Mouse (Mus musculus): ENCODE results near the gene Gse1. TPM values are rescaled to one million over a fixed set of nuclear protein-coding genes. Genes with fewer than 3 reads are reported as not detected.

The Gse1 gene
- polyA plus RNA-seq, 1 experiment from 2014 or later: 23.9 TPM

DNA sequence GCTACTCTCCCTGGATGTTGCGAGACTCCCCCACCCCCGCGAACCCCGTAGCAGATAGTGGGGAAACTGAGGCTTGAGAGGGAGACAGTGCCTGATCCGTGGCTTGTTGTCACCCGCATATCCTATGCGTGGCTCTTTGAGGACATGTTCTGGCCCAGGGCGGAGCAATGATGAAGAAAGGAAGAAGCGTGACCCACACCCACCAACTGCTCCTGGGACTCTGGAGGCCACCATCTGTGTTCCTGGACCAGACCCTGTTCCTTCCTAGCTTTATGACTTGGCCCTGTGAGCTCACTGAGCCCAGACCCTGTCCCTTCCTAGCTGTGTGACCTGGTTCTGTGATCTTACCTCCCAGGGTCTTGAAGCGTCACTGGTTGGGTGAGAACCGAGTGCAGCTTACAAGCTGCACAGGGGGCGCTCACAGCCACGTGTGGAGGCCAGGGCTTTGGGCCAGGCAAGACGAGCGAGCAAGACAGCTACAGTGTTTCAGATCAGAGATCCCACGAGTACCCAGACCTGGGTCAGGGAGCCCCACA is 48.7 kb downstream of the Gse1 start:
- H3K36me3 ChIP-seq (replicated peaks; ENCODE audit: control insufficient read depth, insufficient read depth): no peaks in the 10 kb centered on the region
- peak overlapping the region; percentile 62 for H3K4me2 ChIP-seq (replicated peaks)
- H3K4me1 ChIP-seq (replicated peaks; ENCODE audit: control insufficient read depth, insufficient read depth, low read length): peaks cover 22% of the 10 kb centered on the region
- peak overlapping the region; percentile 50 for H3K9ac ChIP-seq
- H3K9me3 ChIP-seq (ENCODE audit: control insufficient read depth, low read length): no peaks in the 10 kb centered on the region
- H3K27me3 ChIP-seq (ENCODE audit: control insufficient read depth, insufficient read depth, low read length): no peaks in the 10 kb centered on the region
- ATAC-seq (ENCODE audit: low FRiP score): no peak; the same call in 1 of the 2 replicates
- no peak for DNase-seq (ENCODE audit: low spot score)
- WGBS: 13% methylated on average over 16 of the region's 16 CpGs
- no peak overlapping the region for H3K27ac ChIP-seq
- peak overlapping the region; percentile 20 for H3K4me3 ChIP-seq (replicated peaks; ENCODE audit: low read length)

- H3K9ac ChIP-seq: no peak overlapping the region
- DNase-seq (ENCODE audit: low spot score) (no peak), ATAC-seq (ENCODE audit: low FRiP score) (no peak)
- H3K27ac ChIP-seq: no peak overlapping the region
- no peak overlapping the region for H3K4me3 ChIP-seq (replicated peaks; ENCODE audit: low read length)
- no peaks in the 10 kb centered on the region for H3K36me3 ChIP-seq (replicated peaks; ENCODE audit: control insufficient read depth, insufficient read depth)
- 66% methylated on average over 14 of the region's 14 CpGs for WGBS
- no peak overlapping the region for H3K4me2 ChIP-seq (replicated peaks)
- H3K27me3 ChIP-seq (ENCODE audit: control insufficient read depth, insufficient read depth, low read length): no peaks in the 10 kb centered on the region
- H3K4me1 ChIP-seq (replicated peaks; ENCODE audit: control insufficient read depth, insufficient read depth, low read length): peaks cover 31% of the 10 kb centered on the region
- no peaks in the 10 kb centered on the region for H3K9me3 ChIP-seq (ENCODE audit: control insufficient read depth, low read length)
These were observed 49.8 kb downstream of the Gse1 start for GRCm38 (mm10) chr8:120278009-120278408.

GRCm38 (mm10) chr8:120279418-120279817 is 51.2 kb downstream of the Gse1 start:
- Histone ChIP-seq H3K27me3 (ENCODE audit: control insufficient read depth, insufficient read depth, low read length) (no peaks in the 10 kb centered on the region), H3K4me1 (replicated peaks; ENCODE audit: control insufficient read depth, insufficient read depth, low read length) (peaks cover 41% of the 10 kb centered on the region), H3K9me3 (ENCODE audit: control insufficient read depth, low read length) (no peaks in the 10 kb centered on the region), H3K27ac (no peak overlapping the region), H3K9ac (no peak overlapping the region), H3K36me3 (replicated peaks; ENCODE audit: control insufficient read depth, insufficient read depth) (no peaks in the 10 kb centered on the region), H3K4me2 (replicated peaks) (no peak overlapping the region), H3K4me3 (replicated peaks; ENCODE audit: low read length) (no peak overlapping the region)
- ATAC-seq (ENCODE audit: low FRiP score) (no peak), DNase-seq (ENCODE audit: low spot score) (no peak)
- 89% methylated on average over 8 of the region's 8 CpGs for WGBS

DNA sequence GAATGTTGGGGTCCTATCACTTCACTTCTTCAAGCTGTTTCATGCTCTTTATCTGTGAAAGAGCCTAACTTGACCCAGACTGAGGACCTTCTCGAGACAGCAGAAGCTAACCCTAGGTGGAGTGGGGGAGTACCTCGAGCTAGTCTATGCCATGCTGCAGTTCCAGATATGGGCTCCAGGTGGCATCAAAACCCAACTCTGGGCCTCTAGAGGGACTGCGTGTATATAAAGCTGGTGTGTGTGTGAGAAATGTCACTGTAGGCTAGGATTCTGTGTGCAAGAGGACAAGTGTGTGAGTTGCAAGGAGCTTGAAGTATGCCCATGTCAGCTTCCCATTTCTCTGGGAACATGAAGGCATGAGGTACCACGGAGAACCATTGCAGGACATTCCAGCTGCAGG is 53.2 kb downstream of the Gse1 start:
- Histone ChIP-seq H3K9me3 (ENCODE audit: control insufficient read depth, low read length) (no peaks in the 10 kb centered on the region), H3K27ac (no peak overlapping the region), H3K4me1 (replicated peaks; ENCODE audit: control insufficient read depth, insufficient read depth, low read length) (peaks cover 43% of the 10 kb centered on the region), H3K4me2 (replicated peaks) (no peak overlapping the region), H3K9ac (no peak overlapping the region), H3K27me3 (ENCODE audit: control insufficient read depth, insufficient read depth, low read length) (no peaks in the 10 kb centered on the region), H3K36me3 (replicated peaks; ENCODE audit: control insufficient read depth, insufficient read depth) (no peaks in the 10 kb centered on the region), H3K4me3 (replicated peaks; ENCODE audit: low read length) (no peak overlapping the region)
- WGBS: 19% methylated on average over 4 of the region's 4 CpGs
- ATAC-seq (ENCODE audit: low FRiP score) (0 out of 2 replicates have a peak, but pooled peaks have one; percentile 51), DNase-seq (ENCODE audit: low spot score) (peak; percentile 93)

GRCm38 (mm10) chr8:120282465-120282864 is 54.2 kb downstream of the Gse1 start:
- Histone ChIP-seq H3K9me3 (ENCODE audit: control insufficient read depth, low read length) (no peaks in the 10 kb centered on the region), H3K27me3 (ENCODE audit: control insufficient read depth, insufficient read depth, low read length) (no peaks in the 10 kb centered on the region), H3K4me2 (replicated peaks) (no peak overlapping the region), H3K4me1 (replicated peaks; ENCODE audit: control insufficient read depth, insufficient read depth, low read length) (peaks cover 35% of the 10 kb centered on the region), H3K27ac (no peak overlapping the region), H3K9ac (0 out of 2 replicates have a peak overlapping the region, but pooled peaks have one; percentile 9), H3K4me3 (replicated peaks; ENCODE audit: low read length) (no peak overlapping the region), H3K36me3 (replicated peaks; ENCODE audit: control insufficient read depth, insufficient read depth) (no peaks in the 10 kb centered on the region)
- 44% methylated on average over 5 of the region's 5 CpGs for WGBS
- ATAC-seq (ENCODE audit: low FRiP score) (no peak), DNase-seq (ENCODE audit: low spot score) (no peak)

DNA sequence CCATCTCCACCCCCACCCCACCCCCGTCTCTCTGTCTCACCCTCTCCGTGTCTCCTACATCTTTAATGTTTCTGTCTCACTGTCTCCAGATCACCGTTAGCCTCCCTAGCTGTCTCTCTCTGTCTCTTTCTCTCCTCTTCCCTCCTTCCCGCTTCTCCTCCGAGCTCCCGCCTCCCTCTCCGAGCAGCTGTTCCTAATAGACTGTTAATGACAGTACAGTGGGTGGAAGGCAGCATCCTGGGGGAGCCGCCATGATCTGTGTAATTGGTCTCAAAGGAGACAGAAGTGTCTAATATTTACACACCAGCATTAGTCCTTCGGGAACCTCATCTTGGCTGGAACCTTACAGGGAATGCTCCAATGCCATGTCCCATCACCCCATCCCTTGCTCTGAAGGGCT is 56.0 kb downstream of the Gse1 start:
- DNase-seq (ENCODE audit: low spot score): no peak
- Histone ChIP-seq H3K36me3 (replicated peaks; ENCODE audit: control insufficient read depth, insufficient read depth) (no peaks in the 10 kb centered on the region), H3K4me1 (replicated peaks; ENCODE audit: control insufficient read depth, insufficient read depth, low read length) (peaks cover 46% of the 10 kb centered on the region), H3K9ac (peak overlapping the region; percentile 18; the same call in 1 of the 2 replicates), H3K27me3 (ENCODE audit: control insufficient read depth, insufficient read depth, low read length) (no peaks in the 10 kb centered on the region), H3K9me3 (ENCODE audit: control insufficient read depth, low read length) (no peaks in the 10 kb centered on the region), H3K4me2 (replicated peaks) (no peak overlapping the region), H3K27ac (peak overlapping the region; percentile 45; the same call in 1 of the 2 replicates), H3K4me3 (replicated peaks; ENCODE audit: low read length) (no peak overlapping the region)
- ATAC-seq (ENCODE audit: low FRiP score): no peak
- 21% methylated on average over 9 of the region's 9 CpGs for WGBS

- no peak overlapping the region; the same call in 1 of the 2 replicates for H3K9ac ChIP-seq
- no peaks in the 10 kb centered on the region for H3K27me3 ChIP-seq (ENCODE audit: control insufficient read depth, insufficient read depth, low read length)
These were observed 56.8 kb downstream of the Gse1 start for GRCm38 (mm10) chr8:120285033-120285432.

DNA sequence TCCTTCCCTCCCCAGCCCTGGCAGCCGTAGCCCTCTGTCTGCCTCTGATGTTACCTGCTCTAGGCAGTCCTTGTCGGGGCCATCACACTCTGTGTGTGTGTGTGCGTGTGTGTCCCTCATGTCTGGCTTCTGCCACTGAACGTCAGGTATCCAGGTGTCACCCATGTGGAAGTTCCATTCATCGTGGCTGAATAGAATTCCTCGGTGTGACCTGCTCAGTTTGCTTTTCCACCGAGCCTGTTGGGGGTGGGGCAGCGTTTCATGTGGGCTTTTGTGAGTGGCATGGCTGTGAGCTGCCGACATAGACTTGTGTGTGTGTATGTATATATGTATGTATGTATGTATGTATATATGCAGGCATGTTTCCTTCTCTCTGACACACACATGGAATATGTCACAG is 57.6 kb downstream of the Gse1 start:
- ATAC-seq (ENCODE audit: low FRiP score): no peak
- no peak for DNase-seq (ENCODE audit: low spot score)
- Histone ChIP-seq H3K9me3 (ENCODE audit: control insufficient read depth, low read length) (no peaks in the 10 kb centered on the region), H3K27me3 (ENCODE audit: control insufficient read depth, insufficient read depth, low read length) (no peaks in the 10 kb centered on the region), H3K4me3 (replicated peaks; ENCODE audit: low read length) (no peak overlapping the region), H3K36me3 (replicated peaks; ENCODE audit: control insufficient read depth, insufficient read depth) (no peaks in the 10 kb centered on the region), H3K4me2 (replicated peaks) (no peak overlapping the region), H3K9ac (peak overlapping the region; percentile 12; the same call in 1 of the 2 replicates), H3K4me1 (replicated peaks; ENCODE audit: control insufficient read depth, insufficient read depth, low read length) (peaks cover 62% of the 10 kb centered on the region), H3K27ac (no peak overlapping the region)
- WGBS: 63% methylated on average over 9 of the region's 9 CpGs

More at GRCm38 (mm10) chr8:120285033-120285432, 56.8 kb downstream of the Gse1 start:
- Histone ChIP-seq H3K4me2 (replicated peaks) (no peak overlapping the region), H3K9me3 (ENCODE audit: control insufficient read depth, low read length) (no peaks in the 10 kb centered on the region), H3K27ac (no peak overlapping the region), H3K4me3 (replicated peaks; ENCODE audit: low read length) (no peak overlapping the region), H3K36me3 (replicated peaks; ENCODE audit: control insufficient read depth, insufficient read depth) (no peaks in the 10 kb centered on the region), H3K4me1 (replicated peaks; ENCODE audit: control insufficient read depth, insufficient read depth, low read length) (peaks cover 54% of the 10 kb centered on the region)
- ATAC-seq (ENCODE audit: low FRiP score): no peak
- WGBS: 47% methylated on average over 3 of the region's 3 CpGs
- DNase-seq (ENCODE audit: low spot score): no peak

DNA sequence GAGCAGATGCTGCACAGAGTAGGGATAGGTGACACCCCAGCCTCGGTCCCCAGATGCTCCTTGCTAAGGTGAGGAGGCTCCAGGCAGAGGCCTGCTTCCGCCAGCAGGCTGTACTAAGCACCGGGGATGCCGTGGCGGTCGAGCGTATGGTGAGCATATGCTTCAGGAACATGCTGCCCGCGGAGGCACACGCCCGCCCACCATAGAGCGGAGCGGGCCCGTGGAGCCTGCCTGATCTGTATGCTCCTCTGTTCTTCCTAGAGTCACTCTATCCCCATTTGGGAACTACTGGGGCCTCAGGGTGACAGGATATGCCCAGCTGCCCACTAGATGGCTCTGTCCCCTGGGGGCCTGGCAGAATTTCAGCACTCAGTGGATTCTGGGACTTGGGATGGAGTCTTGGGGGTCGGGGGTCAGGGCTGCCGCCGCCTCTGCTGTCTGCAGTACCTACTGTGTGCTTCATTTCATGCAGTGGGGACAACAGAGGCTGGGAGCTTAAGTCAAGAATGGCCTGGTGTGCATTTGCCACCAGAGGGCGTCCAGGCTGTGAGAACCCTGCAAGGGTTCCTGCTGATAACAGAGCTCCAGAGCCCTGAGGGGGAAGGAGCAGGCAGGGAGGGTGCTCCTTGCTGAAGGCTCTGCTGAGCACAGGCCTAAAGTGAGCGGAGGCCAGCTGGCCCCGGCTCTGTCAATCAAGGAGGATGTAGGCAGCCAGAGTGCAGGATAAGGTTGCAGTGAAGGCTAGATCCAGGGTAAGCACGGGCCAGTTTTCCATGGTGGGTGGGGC is 60.1 kb downstream of the Gse1 start:
- H3K9me3 ChIP-seq (ENCODE audit: control insufficient read depth, low read length): no peaks in the 10 kb centered on the region
- no peak overlapping the region for H3K4me3 ChIP-seq (replicated peaks; ENCODE audit: low read length)
- H3K4me1 ChIP-seq (replicated peaks; ENCODE audit: control insufficient read depth, insufficient read depth, low read length): peaks cover 75% of the 10 kb centered on the region
- no peaks in the 10 kb centered on the region for H3K27me3 ChIP-seq (ENCODE audit: control insufficient read depth, insufficient read depth, low read length)
- H3K27ac ChIP-seq: no peak overlapping the region
- H3K36me3 ChIP-seq (replicated peaks; ENCODE audit: control insufficient read depth, insufficient read depth): no peaks in the 10 kb centered on the region
- WGBS: 31% methylated on average over 21 of the region's 21 CpGs
- H3K9ac ChIP-seq: no peak overlapping the region
- ATAC-seq (ENCODE audit: low FRiP score) (no peak), DNase-seq (ENCODE audit: low spot score) (peak; percentile 66)
- no peak overlapping the region for H3K4me2 ChIP-seq (replicated peaks)
